Mouse (Mus musculus) forebrain, postnatal 0 days (tissue): Measurements from ENCODE around the gene Gm10318. TPM values are rescaled to one million over a fixed set of nuclear protein-coding genes. Genes with fewer than 3 reads are reported as not detected.

Experiments used
- ATAC-seq: fragments of 200-750 bp; cut with Nextera tagmentation; 2 replicates; pipeline ENCODE4 v1.8.0; 2017; ENCODE audit warnings: mild to moderate bottlenecking, moderate library complexity
- DNase-seq: peaks from one replicate; pipeline ENCODE4 v3.0.0-alpha.2; 2015
- H3K27ac ChIP-seq: fragments of 300-500 bp; sonication (generic); 2 replicates; pipeline ENCODE4 v1.5.1; 2014; ENCODE audit warnings: low read depth, mild to moderate bottlenecking, antibody characterized with exemption, low read length, moderate library complexity, mixed read lengths
- H3K27me3 ChIP-seq: fragments of 300-500 bp; sonication (generic); 2 replicates; pipeline ENCODE4 v1.6.1; 2014; ENCODE audit warnings: mild to moderate bottlenecking, low read length, mixed read lengths; ENCODE audit not compliant: insufficient read depth
- H3K36me3 ChIP-seq: fragments of 300-500 bp; sonication (generic); 2 replicates; pipeline ENCODE4 v1.6.1; 2014; ENCODE audit warnings: mild to moderate bottlenecking, moderate library complexity; ENCODE audit not compliant: insufficient read depth
- H3K4me1 ChIP-seq: fragments of 300-500 bp; sonication (generic); 2 replicates; pipeline ENCODE4 v1.6.1; 2014; ENCODE audit warnings: antibody characterized with exemption; ENCODE audit not compliant: insufficient read depth
- H3K4me2 ChIP-seq: fragments of 300-500 bp; sonication (generic); 2 replicates; pipeline ENCODE4 v1.6.1; 2014; ENCODE audit warnings: low read depth, mild to moderate bottlenecking, moderate library complexity
- H3K4me3 ChIP-seq: fragments of 300-500 bp; sonication (generic); 2 replicates; pipeline ENCODE4 v1.5.1; 2014; ENCODE audit warnings: low read depth, low read length, mixed read lengths
- H3K9ac ChIP-seq: fragments of 300-500 bp; sonication (generic); 2 replicates; pipeline ENCODE4 v1.6.1; 2014; ENCODE audit warnings: mild to moderate bottlenecking
- H3K9me3 ChIP-seq: fragments of 300-500 bp; sonication (generic); 2 replicates; pipeline ENCODE4 v1.6.1; 2016; ENCODE audit warnings: low read length
- CTCF ChIP-seq: sonication (generic); IDR thresholded peaks from 2 replicates; pipeline ENCODE4 v1.5.1; 2016; ENCODE audit warnings: antibody characterized with exemption, control low read depth, low read depth
- WGBS: fragments of 180-500 bp; shearing (Covaris S2); extraction: QIAGEN DNeasy Blood & Tissue Kit; methylation state at CpG from one replicate; pipeline ENCODE4 v1.1.7; 2014; 5-methylcytosine and 5-hydroxymethylcytosine counted together
- polyA plus RNA-seq: library from polyadenylated mRNA; unstranded; fragments of >200 nt; fragmentation: Nextera tagmentation; extraction: Ambion mirVana; gene quantifications from 2 replicates; pipeline ENCODE4 v1.2.1, GENCODE M21; 2015
- total RNA-seq: library from RNA; depleted of rRNA; stranded (reverse); fragments of >200 nt; gene quantifications from 2 replicates; pipeline ENCODE4 v1.2.3, GENCODE M21; 2014; rRNA removed

Gene Gm10318
- not detected in 2 replicates for total RNA-seq
- polyA plus RNA-seq: not detected in 2 replicates

DNA sequence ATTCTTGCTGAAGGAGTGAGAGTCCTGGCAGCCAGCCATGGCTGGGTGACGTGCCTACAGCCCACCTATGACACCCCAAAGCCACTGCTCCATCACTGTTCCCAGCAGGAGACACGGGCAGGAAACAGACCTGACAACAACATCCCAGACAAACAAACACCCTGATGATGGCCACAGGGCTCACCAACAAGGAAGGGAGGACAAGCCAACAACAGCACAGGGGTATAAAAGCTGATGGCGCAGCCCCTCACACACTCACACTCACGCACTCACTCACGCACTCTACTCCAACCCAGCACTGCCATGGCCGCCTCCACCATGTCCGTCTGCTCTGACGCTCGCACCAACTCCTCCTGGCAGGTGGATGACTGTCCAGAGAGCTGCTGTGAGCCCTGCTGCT, at the start of gene Gm10318:
TSS of gene Gm10318 (plus strand) at position 301 of the 400 bp plus-strand sequence.
- no peaks in the 10 kb centered on the region for H3K4me1 ChIP-seq
- no peaks in the 10 kb centered on the region for H3K9me3 ChIP-seq
- no peak for ATAC-seq
- H3K27me3 ChIP-seq: no peaks in the 10 kb centered on the region
- no peak for TF ChIP-seq CTCF
- no peak within 1 kb of the TSS for H3K9ac ChIP-seq
- no peak within 1 kb of the TSS for H3K4me2 ChIP-seq
- no peak for DNase-seq
- H3K36me3 ChIP-seq: no peaks in the 10 kb centered on the region
- WGBS: 57% methylated on average over 9 of the region's 9 CpGs
- no peak within 1 kb of the TSS for H3K4me3 ChIP-seq
- no peak within 1 kb of the TSS for H3K27ac ChIP-seq

DNA sequence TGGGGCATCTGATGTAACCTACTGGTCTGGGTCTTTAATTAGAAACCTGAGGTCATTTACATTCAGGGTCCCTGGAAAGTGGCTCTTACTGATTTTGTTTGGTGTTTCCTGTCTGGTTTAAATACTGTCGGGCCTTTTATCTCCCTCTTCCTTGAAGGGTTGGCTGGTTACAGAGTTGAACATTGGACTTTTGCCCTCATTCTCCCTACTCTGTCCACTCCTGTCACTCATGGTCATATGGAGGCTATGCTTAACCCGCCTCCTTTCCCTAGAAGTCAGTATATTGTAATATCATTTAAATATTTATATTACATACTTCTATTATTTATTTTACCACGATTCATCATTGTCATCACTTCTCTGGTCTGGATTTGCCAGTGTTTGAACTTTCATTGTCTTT, 48.6 kb upstream of the Gm10318 start:
- DNase-seq: no peak
- no peak for TF ChIP-seq CTCF
- Histone ChIP-seq H3K27me3 (no peaks in the 10 kb centered on the region), H3K27ac (no peak overlapping the region), H3K4me2 (no peak overlapping the region), H3K4me1 (no peaks in the 10 kb centered on the region), H3K9me3 (no peaks in the 10 kb centered on the region), H3K4me3 (no peak overlapping the region), H3K36me3 (no peaks in the 10 kb centered on the region), H3K9ac (no peak overlapping the region)
- no peak for ATAC-seq
- WGBS: 78% methylated on average over 3 of the region's 3 CpGs

DNA sequence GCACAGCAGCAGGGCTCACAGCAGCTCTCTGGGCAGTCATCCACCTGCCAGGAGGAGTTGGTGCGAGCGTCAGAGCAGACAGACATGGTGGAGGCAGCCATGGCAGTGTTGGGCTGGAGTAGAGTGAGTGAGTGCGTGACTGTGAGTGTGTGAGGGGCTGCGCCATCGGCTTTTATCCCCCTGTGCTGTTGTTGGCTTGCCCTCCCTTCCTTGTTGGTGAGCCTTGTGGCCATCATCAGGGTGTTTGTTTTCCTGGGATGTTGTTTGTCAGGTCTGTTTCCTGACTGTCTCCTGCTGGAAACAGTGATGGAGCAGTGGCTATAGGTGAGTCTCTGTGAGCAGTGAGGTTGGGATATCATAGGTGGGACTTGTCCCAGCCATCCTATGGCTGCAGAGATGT, 40.9 kb upstream of the Gm10318 start, which contains the start of gene Gm9507:
TSS of gene Gm9507 (minus strand) at position 101 of the 400 bp plus-strand sequence.
- ATAC-seq: no peak
- H3K9ac ChIP-seq: no peak within 1 kb of the TSS
- H3K4me3 ChIP-seq: no peak within 1 kb of the TSS
- H3K9me3 ChIP-seq: no peaks in the 10 kb centered on the region
- TF ChIP-seq CTCF: no peak
- no peak within 1 kb of the TSS for H3K27ac ChIP-seq
- 66% methylated on average over 5 of the region's 5 CpGs for WGBS
- H3K4me1 ChIP-seq: no peaks in the 10 kb centered on the region
- H3K4me2 ChIP-seq: no peak within 1 kb of the TSS
- H3K36me3 ChIP-seq: no peaks in the 10 kb centered on the region
- H3K27me3 ChIP-seq: no peaks in the 10 kb centered on the region
- DNase-seq: no peak

DNA sequence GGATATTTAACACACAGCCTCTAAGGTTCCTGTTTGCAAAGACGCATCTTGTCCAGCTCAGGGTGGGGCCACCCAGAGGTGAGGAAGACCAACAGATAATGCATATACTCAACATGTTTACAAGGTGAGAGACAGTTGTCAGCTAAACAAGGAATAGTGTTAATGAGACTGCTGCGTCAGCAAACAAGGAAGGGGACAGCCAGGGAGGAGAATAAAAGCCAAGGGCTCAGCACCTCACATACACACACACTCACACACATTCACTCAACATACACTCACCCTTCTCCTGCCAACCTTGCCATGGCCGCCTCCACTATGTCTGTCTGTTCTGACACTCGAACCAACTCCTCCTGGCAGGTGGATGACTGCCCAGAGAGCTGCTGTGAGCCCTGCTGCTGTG, 38.3 kb upstream of the Gm10318 start, which contains the start of gene Gm2696:
TSS of gene Gm2696 (plus strand) at position 301 of the 400 bp plus-strand sequence.
- no peaks in the 10 kb centered on the region for H3K9me3 ChIP-seq
- no peak within 1 kb of the TSS for H3K9ac ChIP-seq
- no peak within 1 kb of the TSS for H3K4me3 ChIP-seq
- H3K27ac ChIP-seq: no peak within 1 kb of the TSS
- no peak for ATAC-seq
- no peak for TF ChIP-seq CTCF
- H3K36me3 ChIP-seq: no peaks in the 10 kb centered on the region
- WGBS: 51% methylated on average over 4 of the region's 4 CpGs
- DNase-seq: no peak
- H3K4me1 ChIP-seq: no peaks in the 10 kb centered on the region
- no peak within 1 kb of the TSS for H3K4me2 ChIP-seq
- no peaks in the 10 kb centered on the region for H3K27me3 ChIP-seq

DNA sequence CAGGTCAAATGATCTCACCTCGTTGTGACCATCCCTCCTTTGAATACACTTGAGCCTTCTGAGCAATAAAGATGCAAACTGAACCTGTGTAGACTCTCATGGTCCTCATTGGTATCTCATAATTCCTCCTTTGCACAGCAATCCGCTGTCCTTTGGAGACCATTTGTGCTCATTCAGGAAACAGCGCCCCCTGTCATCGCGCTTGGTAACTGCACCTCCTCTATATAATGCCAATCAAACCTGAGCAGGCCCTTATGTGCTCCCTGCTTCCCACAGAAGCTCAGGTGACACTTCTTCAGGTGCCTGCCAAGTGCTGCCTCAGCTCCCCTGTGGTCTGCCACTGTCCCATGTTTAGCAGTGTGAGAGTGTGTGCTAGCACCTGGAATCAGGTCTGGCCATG, 37.1 kb upstream of the Gm10318 start:
- Histone ChIP-seq H3K9me3 (no peaks in the 10 kb centered on the region), H3K4me3 (no peak overlapping the region), H3K27ac (no peak overlapping the region), H3K4me1 (no peaks in the 10 kb centered on the region), H3K9ac (no peak overlapping the region), H3K36me3 (no peaks in the 10 kb centered on the region), H3K27me3 (no peaks in the 10 kb centered on the region), H3K4me2 (no peak overlapping the region)
- ATAC-seq (no peak), DNase-seq (peak; percentile 25)
- TF ChIP-seq CTCF: peak; percentile 60
- 36% methylated on average over 5 of the region's 5 CpGs for WGBS

DNA sequence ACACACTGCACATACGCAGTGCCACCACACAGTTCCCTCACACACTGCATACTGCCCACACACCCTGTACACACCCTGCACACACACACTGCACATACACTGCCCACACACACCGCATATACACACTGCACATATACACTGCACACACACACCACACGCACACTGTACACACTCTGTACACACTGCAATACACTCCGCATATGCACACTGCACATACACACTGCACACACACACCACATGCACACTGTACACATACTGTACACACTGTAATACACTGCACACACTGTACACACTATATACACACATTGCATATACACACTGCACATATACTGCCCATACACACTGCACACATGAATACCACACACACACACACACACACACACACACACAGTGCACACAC, 34.1 kb upstream of the Gm10318 start:
- Histone ChIP-seq H3K27ac (no peak overlapping the region), H3K9ac (no peak overlapping the region), H3K4me2 (no peak overlapping the region), H3K4me3 (no peak overlapping the region), H3K36me3 (no peaks in the 10 kb centered on the region), H3K9me3 (no peaks in the 10 kb centered on the region), H3K4me1 (no peaks in the 10 kb centered on the region), H3K27me3 (no peaks in the 10 kb centered on the region)
- WGBS: 97% methylated on average over 4 of the region's 4 CpGs
- TF ChIP-seq CTCF: no peak
- ATAC-seq (no peak), DNase-seq (no peak)

DNA sequence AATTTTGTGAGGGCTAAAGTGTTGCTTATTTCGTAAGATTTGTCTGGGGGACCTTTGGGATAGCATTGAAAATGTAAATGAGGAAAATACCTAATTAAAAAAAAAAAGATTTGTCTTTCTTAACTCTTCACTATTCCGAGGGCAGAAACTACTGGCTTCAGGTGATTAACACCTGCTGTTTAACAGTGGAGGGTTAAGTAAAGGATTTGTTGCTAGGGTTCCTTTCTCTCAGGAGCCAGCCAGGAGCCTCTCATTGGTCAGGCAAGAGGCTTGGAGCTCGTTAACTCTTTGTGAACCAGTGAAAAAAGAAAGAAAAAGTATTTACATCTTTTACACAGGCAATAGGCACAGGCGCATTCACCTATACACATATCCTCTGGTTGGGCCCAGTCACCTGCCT, 33.5 kb upstream of the Gm10318 start:
- Histone ChIP-seq H3K36me3 (no peaks in the 10 kb centered on the region), H3K4me2 (no peak overlapping the region), H3K27me3 (no peaks in the 10 kb centered on the region), H3K9ac (no peak overlapping the region), H3K9me3 (no peaks in the 10 kb centered on the region), H3K27ac (no peak overlapping the region), H3K4me3 (no peak overlapping the region), H3K4me1 (no peaks in the 10 kb centered on the region)
- DNase-seq: no peak
- WGBS: 22% methylated on average over 4 of the region's 4 CpGs
- ATAC-seq: no peak
- no peak for TF ChIP-seq CTCF
